Mouse (Mus musculus): ENCODE measurements around the gene Cdk14.

- TF ChIP-seq CTCF (IDR thresholded peaks at IDR 0.05; ENCODE audit: insufficient read depth, low read depth, low read length) (no peak), POLR2A (IDR thresholded peaks at IDR 0.05; ENCODE audit: insufficient read depth, low read depth, low read length) (no peak)
Measured at GRCm38 (mm10) chr5:4801971-4802370, 618.1 kb downstream of the Cdk14 start.

Measured in olfactory bulb, adult 2 months (tissue).